Mouse (Mus musculus): Measurements from ENCODE around the gene Rpusd4. TPM values are rescaled to one million over a fixed set of nuclear protein-coding genes. Genes with fewer than 3 reads are reported as not detected.

Gene Rpusd4
- polyA plus RNA-seq, 1 experiment from 2014 or later, result 8.6 TPM

DNA sequence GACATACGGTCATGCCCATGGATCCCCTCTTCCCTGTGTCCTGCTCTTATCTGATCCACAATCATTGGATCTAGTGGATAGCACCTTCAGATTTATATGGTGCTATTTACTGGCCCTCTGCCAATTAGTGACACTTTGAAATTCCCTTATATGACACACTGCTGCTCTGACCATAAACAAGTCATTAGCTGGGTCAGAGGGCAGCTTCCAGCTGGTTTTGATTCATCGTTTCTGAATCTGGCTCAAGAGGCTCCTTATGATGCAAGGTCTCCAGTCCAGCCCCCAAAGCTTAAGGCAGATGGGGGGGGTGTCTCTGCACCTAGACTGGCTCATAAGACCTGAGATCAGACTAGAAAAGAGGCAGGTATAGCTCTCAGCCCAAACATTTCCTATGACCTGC, 56.9 kb downstream of the Rpusd4 start:
- Histone ChIP-seq H3K36me3 (replicated peaks; ENCODE audit: insufficient read depth, low read length) (no peaks in the 10 kb centered on the region), H3K4me2 (ENCODE audit: low read depth, low read length) (no peak overlapping the region), H3K4me1 (ENCODE audit: insufficient read depth) (no peaks in the 10 kb centered on the region), H3K9me3 (ENCODE audit: low read length) (no peaks in the 10 kb centered on the region), H3K9ac (replicated peaks) (no peak overlapping the region), H3K4me3 (ENCODE audit: low read depth, low read length) (no peak overlapping the region), H3K27me3 (ENCODE audit: insufficient read depth, low read length) (no peaks in the 10 kb centered on the region), H3K27ac (ENCODE audit: low read depth) (no peak overlapping the region)
- ATAC-seq (no peak), DNase-seq (no peak)
- TF ChIP-seq EP300 (IDR thresholded peaks at IDR 0.05; ENCODE audit: low read depth) (no peak), CTCF (IDR thresholded peaks at IDR 0.05; ENCODE audit: low read depth) (no peak)
- WGBS (ENCODE audit: insufficient replicate concordance), result 66% methylated on average over 2 of the region's 2 CpGs

DNA sequence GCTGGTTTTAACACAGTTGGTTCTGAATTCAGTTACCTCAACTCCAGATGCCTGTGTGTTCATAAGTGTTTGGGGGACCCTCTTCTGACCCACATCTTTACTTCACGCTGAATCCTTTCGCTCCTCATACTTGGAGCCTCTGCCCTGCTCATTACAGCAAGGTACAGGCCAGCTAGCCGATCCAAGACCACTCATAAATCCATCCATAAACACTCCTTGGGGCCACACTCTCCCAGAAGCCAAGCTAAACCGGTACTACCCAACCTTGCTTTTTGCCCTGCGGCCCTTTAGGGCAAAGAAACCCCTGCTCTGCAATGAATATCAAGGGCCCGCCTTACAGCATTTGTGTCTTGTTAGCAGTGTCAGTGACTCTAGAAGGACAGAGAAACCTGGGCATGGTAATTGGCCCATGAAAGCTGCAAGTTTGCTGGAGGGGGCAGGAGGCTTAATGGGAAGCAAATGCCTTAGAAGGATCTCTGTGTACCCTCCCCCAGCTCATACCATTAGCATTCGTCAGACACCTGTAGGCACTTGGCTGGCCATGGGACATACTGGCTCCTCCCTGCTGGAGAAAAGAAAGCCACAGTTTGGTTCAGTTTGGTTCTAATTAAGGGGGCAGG, 59.1 kb downstream of the Rpusd4 start:
- Histone ChIP-seq H3K27me3 (ENCODE audit: insufficient read depth, low read length) (no peaks in the 10 kb centered on the region), H3K9ac (replicated peaks) (no peak overlapping the region), H3K27ac (ENCODE audit: low read depth) (no peak overlapping the region), H3K4me1 (ENCODE audit: insufficient read depth) (no peaks in the 10 kb centered on the region), H3K4me3 (ENCODE audit: low read depth, low read length) (no peak overlapping the region), H3K9me3 (ENCODE audit: low read length) (no peaks in the 10 kb centered on the region), H3K4me2 (ENCODE audit: low read depth, low read length) (no peak overlapping the region), H3K36me3 (replicated peaks; ENCODE audit: insufficient read depth, low read length) (no peaks in the 10 kb centered on the region)
- DNase-seq, result no peak
- TF ChIP-seq CTCF (IDR thresholded peaks at IDR 0.05; ENCODE audit: low read depth), result no peak
- TF ChIP-seq EP300 (IDR thresholded peaks at IDR 0.05; ENCODE audit: low read depth), result no peak
- 67% methylated on average over 7 of the region's 7 CpGs for WGBS (ENCODE audit: insufficient replicate concordance)
- ATAC-seq, result no peak

Other genes starting within 250 kb of the Rpusd4 start
- gene St3gal4, start 148.6 kb upstream of the Rpusd4 start, polyA plus RNA-seq (2015; fragmentation: Nextera tagmentation; extraction: Ambion mirVana), result 23.6 and 26.5 TPM in 2 replicates
- 23.7 and 23.9 TPM in 2 replicates for gene Dcps, start 91.8 kb upstream of the Rpusd4 start, polyA plus RNA-seq (2015; fragmentation: Nextera tagmentation; extraction: Ambion mirVana)
- 93.4 and 94.4 TPM in 2 replicates for gene Srpr, start 67.7 kb upstream of the Rpusd4 start, polyA plus RNA-seq (2015; fragmentation: Nextera tagmentation; extraction: Ambion mirVana)
- gene Tirap, start 67.6 kb upstream of the Rpusd4 start, polyA plus RNA-seq (2015; fragmentation: Nextera tagmentation; extraction: Ambion mirVana), result 8.8 and 10.6 TPM in 2 replicates
- 26.7 and 29.2 TPM in 2 replicates for gene Foxred1, start 56.8 kb upstream of the Rpusd4 start, polyA plus RNA-seq (2015; fragmentation: Nextera tagmentation; extraction: Ambion mirVana)
- gene Fam118b, start 60 bp upstream of the Rpusd4 start, polyA plus RNA-seq (2015; fragmentation: Nextera tagmentation; extraction: Ambion mirVana), result 8.8 and 9.4 TPM in 2 replicates
- gene Cdon, start 153.3 kb downstream of the Rpusd4 start, polyA plus RNA-seq (2015; fragmentation: Nextera tagmentation; extraction: Ambion mirVana), result 0.18 and 0.38 TPM in 2 replicates